Mouse (Mus musculus): Measurements from ENCODE around the gene Klk1b24.
"Not testable (repeated sequence)": the region's sequence is repeated elsewhere in the genome, so short reads cannot be mapped to it uniquely, and the experiment has no call there.

Klk1b24 gene

GRCm38 (mm10) chr7:44187936-44188335 is at the start of gene Klk1b24:
TSS of gene Klk1b24 (plus strand) at chr7:44188236.
- DNase-seq, result not testable (repeated sequence)

DNA sequence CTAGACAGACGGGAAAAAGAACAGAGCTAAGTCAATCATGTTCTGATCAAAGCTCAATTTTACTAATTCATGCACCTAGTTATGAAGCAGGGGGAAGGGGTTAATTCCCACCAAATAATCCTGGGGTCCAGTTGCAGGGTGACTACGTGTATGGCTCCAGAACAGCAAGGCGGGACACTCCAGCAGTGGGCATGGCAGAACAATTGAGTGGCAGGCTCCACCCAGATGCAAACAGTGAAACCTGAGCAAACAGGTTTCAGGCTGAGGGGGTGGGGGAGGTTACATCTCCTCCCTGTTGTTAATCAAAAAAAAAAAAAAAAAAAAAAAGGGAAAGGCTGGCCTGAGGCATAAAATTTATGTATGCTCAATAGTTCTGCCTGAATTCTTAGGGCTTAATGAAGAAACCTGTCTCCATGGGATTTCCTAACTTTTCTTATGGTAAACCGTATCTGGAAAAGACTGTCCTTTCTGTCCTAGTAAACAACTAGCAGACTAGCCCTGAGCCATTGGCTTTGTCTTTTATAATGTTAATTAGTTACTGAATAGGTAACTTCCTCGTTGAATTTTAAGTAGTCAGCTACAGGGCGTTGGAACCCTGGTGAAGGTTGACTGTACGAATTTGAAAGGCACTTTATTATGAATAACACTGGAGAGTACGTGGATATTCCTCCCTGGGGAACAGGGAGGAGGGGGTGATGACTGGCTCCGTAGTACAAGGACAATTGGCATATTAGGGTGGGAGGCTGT is 8.6 kb upstream of the Klk1b24 start:
- DNase-seq, result no peak

DNA sequence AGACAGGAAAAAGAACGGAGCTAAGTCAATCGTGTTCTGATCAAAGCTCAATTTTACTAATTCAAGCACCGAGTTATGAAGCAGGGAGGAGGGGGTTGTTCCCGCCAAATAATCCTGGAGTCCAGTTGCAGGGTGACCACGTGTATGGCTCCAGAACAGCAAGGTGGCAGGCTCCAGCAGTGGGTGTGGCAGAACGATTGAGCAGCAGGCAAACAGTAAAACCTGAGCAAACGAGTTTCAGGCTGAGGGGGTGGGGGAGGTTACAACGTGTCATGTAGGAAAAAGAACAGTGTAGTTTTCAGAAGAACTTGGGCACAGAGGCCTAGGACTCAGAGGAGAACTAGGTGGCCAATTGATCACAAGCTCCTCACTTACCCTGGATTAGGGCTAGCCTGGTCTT is 1.5 kb upstream of the Klk1b24 start:
- DNase-seq, result not testable (repeated sequence)

DNA sequence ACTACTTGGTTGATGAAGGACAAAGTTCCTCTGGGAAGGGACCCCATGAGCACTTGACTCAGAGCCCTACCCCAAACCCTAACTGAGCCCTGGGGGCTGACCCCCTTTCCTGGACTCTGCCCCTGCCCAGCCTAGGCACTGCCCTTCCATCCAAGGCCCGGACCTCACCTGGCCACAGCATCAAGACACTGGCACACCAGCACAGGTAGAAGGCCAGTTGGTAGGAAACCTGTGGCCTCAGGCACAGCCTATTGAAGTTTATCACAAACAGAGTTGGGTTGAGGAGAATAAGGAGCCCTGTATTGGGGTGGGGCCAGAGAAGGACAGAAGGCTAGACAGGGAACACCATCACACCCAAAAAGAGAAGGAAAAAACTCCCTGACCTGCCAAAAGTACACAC is 5.4 kb downstream of the Klk1b24 start:
- DNase-seq, result not testable (repeated sequence)

DNA sequence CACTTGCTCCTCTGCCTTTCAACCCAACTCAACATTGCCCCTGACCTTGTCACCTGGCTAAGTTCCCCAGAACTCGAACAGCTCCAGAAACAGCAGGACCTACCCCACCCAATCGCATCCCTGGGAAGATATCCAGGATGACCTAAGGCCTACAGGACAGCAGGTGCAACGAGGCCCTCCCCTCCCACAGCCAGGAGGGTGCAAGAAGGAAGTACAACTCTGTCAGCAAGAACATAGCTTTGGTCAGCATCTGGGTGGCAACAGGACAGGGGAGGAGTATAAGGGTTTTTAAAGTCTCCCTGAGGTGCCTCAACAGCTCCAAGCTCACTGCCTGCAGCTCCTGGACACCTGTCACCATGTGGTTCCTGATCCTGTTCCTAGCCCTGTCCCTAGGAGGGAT is 9.9 kb downstream of the Klk1b24 start, which contains the start of gene Klk1b3:
TSS of gene Klk1b3 (plus strand) at position 301 of the 400 bp plus-strand sequence.
- no peak for DNase-seq

DNA sequence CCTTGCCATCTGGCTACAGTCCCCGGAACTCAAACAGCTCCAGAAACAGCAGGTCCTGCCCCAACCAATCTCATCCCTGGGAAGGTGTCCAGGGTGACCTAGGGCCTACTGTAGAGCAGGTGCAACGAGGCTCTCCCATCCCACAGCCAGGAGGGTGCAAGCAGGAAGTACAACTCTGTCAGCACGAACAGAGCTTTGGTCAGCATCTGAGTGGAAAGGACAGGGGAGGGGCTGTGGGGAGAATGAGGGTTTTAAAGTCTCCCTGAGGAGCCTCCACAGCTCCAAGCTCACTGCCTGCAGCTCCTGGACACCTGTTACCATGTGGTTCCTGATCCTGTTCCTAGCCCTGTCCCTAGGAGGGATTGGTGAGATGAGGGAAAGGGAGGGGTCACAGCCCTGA is 19.1 kb downstream of the Klk1b24 start, which contains the start of gene Klk1b4:
TSS of gene Klk1b4 (plus strand) at position 301 of the 400 bp plus-strand sequence.
- not testable (repeated sequence) for DNase-seq

GRCm38 (mm10) chr7:44208307-44208706 is 20.3 kb downstream of the Klk1b24 start:
- DNase-seq, result no peak

DNA sequence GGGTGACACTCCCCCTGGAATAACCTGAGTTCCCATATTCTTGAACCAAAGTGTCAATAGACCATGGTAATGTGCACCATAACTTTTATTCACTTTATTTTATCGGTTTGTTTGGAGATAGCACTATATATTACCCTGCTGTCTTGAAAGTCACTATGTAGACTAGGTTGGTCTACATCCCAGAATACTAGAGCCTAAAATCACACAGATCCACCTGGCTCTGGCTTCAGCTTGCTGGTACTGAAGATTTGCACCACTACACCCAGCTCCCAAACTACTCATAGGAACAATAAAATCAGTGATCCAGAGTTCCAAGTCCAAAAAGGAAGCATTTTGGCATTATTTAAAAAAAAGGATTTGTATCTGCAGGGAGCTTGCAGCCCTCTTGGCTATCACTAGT is 27.6 kb downstream of the Klk1b24 start, which contains the start of gene Klk1b5:
TSS of gene Klk1b5 (plus strand) at position 301 of the 400 bp plus-strand sequence.
- no peak for DNase-seq

GRCm38 (mm10) chr7:44221601-44222000 is 33.6 kb downstream of the Klk1b24 start:
- DNase-seq, result not testable (repeated sequence)

DNA sequence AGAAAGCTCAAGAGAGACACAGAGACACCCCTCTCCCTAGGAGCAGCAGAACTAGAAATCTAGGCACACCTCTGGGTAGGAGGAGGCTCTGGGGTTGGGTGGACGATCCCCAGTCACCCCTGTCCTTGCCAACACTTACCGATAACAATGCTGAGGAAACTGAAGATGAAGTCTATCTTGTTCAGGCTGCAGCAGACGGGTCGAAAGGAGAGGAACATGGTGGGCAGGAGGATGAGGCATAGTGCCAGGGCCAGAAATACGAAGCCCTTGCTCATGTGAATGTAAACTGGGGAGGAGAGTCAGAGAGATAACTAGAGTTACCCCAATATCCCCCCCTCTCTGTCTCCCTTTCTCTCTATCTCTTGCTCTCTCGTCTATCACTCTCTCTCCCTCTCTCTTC is 34.3 kb downstream of the Klk1b24 start:
- not testable (repeated sequence) for DNase-seq

- no peak for DNase-seq
Observed at GRCm38 (mm10) chr7:44225076-44225475, 37.0 kb downstream of the Klk1b24 start, which contains the start of gene Klk1. TSS of gene Klk1 (plus strand) at chr7:44225360.

- no peak for DNase-seq
Observed at GRCm38 (mm10) chr7:44235909-44236308, 47.9 kb downstream of the Klk1b24 start, which contains the start of gene Gm36864. TSS of gene Gm36864 (plus strand) at chr7:44236177.

DNA sequence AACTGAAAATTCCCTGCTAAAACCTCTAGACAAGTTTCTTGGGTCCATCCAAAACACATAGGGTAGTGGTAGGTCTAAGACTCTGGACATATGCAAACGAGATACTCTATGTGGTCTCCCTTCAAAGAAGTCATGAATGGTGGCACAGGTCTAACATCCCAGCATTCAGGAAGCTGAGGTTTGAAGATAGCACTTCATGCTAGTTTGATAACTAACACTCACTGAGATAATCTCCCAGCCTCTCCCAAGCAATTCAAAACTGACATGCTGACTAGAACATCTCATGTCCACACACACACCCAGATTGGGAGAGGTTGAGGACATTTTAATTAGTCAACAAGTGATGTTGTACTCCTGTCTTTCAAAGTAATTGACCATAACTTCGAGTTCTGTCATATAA is 51.9 kb downstream of the Klk1b24 start:
- no peak for DNase-seq

DNA sequence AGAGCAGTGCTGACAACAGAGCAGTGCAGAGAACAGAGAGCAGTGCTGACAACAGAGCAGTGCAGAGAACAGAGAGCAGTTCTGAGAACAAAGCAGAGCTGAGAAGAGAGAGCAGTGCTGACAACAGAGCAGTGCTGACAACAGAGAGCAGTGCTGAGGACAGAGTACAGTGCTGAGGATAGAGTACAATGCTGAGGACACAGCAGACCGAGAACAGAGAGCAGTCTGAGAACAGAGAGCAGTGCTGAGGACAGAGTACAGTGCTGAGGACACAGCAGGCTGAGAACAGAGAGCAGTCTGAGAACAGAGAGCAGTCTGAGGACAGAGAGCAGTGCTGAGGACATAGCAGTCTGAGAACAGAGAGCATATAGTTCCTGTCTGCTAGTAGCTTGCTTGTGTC is 52.7 kb downstream of the Klk1b24 start:
- DNase-seq, result no peak

DNA sequence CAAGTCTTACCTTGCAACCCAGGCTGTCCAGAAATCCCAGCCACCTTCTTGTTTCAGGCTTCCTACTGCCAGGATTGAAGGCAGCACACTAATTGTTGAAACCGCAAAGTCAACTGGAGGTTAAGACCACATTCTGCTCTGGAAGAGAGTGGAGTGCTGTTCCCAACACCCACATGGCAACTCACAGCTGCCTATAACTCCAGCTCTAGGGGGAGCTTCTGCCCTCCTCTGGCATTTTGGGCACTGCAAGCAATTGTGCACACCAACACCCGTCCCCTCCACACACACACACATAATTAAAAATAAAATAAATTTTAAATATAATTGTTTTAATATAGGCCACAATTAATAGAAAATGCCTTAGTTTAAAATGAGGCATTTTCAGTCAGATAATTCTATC is 53.1 kb downstream of the Klk1b24 start:
- DNase-seq, result no peak
